Mouse (Mus musculus) fat pad, adult 2 months (tissue): Measurements from ENCODE around the gene Golm1.
A peak's percentile ranks its signal among the peaks of the same experiment; 100 is the strongest.

Source experiments
- DNase-seq: peaks from one replicate; pipeline ENCODE4 v3.0.0-alpha.2; 2011; ENCODE audit warnings: low read depth, low spot score; ENCODE audit errors: extremely low read depth

Gene Golm1

GRCm38 (mm10) chr13:59648598-59648997, 27.0 kb downstream of the Golm1 start:
- no peak for DNase-seq

GRCm38 (mm10) chr13:59647484-59647883, 28.1 kb downstream of the Golm1 start:
- no peak for DNase-seq

GRCm38 (mm10) chr13:59646674-59647244, 28.9 kb downstream of the Golm1 start:
- DNase-seq: no peak

GRCm38 (mm10) chr13:59645491-59645890, 30.1 kb downstream of the Golm1 start:
- no peak for DNase-seq

- DNase-seq: no peak
Observed at GRCm38 (mm10) chr13:59642818-59643217, 32.8 kb downstream of the Golm1 start.

GRCm38 (mm10) chr13:59640178-59640440, 35.5 kb downstream of the Golm1 start:
- DNase-seq: no peak

- no peak for DNase-seq
Observed at GRCm38 (mm10) chr13:59639368-59640177, 36.0 kb downstream of the Golm1 start.

GRCm38 (mm10) chr13:59637800-59638199, 37.8 kb downstream of the Golm1 start:
- no peak for DNase-seq

GRCm38 (mm10) chr13:59634637-59635036, 41.0 kb downstream of the Golm1 start:
- DNase-seq: no peak

GRCm38 (mm10) chr13:59626739-59627138, 48.9 kb downstream of the Golm1 start:
- DNase-seq: no peak

GRCm38 (mm10) chr13:59624903-59625302, 50.7 kb downstream of the Golm1 start:
- peak; percentile 50 for DNase-seq

GRCm38 (mm10) chr13:59624389-59624788, 51.2 kb downstream of the Golm1 start:
- no peak for DNase-seq

GRCm38 (mm10) chr13:59621643-59622489, 53.7 kb downstream of the Golm1 start:
- DNase-seq: no peak

GRCm38 (mm10) chr13:59618463-59618862, 57.1 kb downstream of the Golm1 start:
- no peak for DNase-seq

GRCm38 (mm10) chr13:59615554-59615953, 60.1 kb downstream of the Golm1 start:
- DNase-seq: no peak

GRCm38 (mm10) chr13:59615152-59615551, 60.5 kb downstream of the Golm1 start:
- no peak for DNase-seq

GRCm38 (mm10) chr13:59613868-59614267, 61.7 kb downstream of the Golm1 start:
- no peak for DNase-seq

GRCm38 (mm10) chr13:59610437-59610836, 65.2 kb downstream of the Golm1 start:
- DNase-seq: no peak

GRCm38 (mm10) chr13:59609885-59610284, 65.7 kb downstream of the Golm1 start:
- DNase-seq: no peak

GRCm38 (mm10) chr13:59605221-59605922, 70.2 kb downstream of the Golm1 start:
- no peak for DNase-seq

GRCm38 (mm10) chr13:59604511-59604910, 71.1 kb downstream of the Golm1 start:
- no peak for DNase-seq
